Mouse (Mus musculus) MN1 (cell line): ENCODE results near the gene Mpv17.
A peak's percentile ranks its signal among the peaks of the same experiment; 100 is the strongest.

ENCODE experiments used
- DNase-seq: peaks from one replicate; pipeline ENCODE4 v3.0.0-alpha.2; 2016; ENCODE audit warnings: low spot score

Gene Mpv17

GRCm38 (mm10) chr5:31105814-31106335, 48.2 kb downstream of the Mpv17 start, which contains the start of gene Dnajc5g:
TSS of gene Dnajc5g (plus strand) at chr5:31106285.
- DNase-seq: no peak

GRCm38 (mm10) chr5:31095711-31096480, 58.2 kb downstream of the Mpv17 start:
- peak; percentile 24 for DNase-seq

GRCm38 (mm10) chr5:31094799-31095691, 59.0 kb downstream of the Mpv17 start:
- peak; percentile 81 for DNase-seq

- no peak for DNase-seq
Measured at GRCm38 (mm10) chr5:31094100-31094798, 59.8 kb downstream of the Mpv17 start.

GRCm38 (mm10) chr5:31093151-31094041, 60.7 kb downstream of the Mpv17 start:
- DNase-seq: no peak

- no peak for DNase-seq
Measured at GRCm38 (mm10) chr5:31092231-31092975, 61.6 kb downstream of the Mpv17 start.
